Mouse (Mus musculus) liver, adult (tissue): ENCODE data around the gene Mrps21.

Experiments used
- GATA4 ChIP-seq: IDR thresholded peaks from 2 replicates; pipeline ENCODE4 v1.6.1; 2014; ENCODE audit warnings: mild to moderate bottlenecking, low read length; ENCODE audit not compliant: insufficient replicate concordance

Mrps21 gene

DNA sequence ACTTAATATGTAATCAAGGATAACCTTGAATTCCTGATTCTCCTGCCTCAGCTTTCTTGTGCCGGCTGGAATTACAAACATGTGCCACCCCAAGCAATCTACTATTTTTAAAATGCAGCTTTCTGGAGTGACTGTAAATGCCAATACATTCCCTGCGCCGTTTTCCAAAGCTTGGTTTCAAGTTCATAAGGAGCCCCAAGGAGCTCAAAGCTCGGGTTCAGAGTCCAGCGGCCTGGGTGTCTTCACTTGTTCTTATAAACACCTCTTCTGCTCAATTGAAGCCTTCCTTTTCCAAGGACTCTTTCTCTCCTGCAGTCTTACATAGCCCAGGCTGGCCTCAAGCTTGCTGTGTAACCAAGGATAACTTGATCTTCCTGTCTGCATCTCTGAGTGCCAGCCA, 5.2 kb downstream of the Mrps21 start:
- TF ChIP-seq GATA4, result no peak

DNA sequence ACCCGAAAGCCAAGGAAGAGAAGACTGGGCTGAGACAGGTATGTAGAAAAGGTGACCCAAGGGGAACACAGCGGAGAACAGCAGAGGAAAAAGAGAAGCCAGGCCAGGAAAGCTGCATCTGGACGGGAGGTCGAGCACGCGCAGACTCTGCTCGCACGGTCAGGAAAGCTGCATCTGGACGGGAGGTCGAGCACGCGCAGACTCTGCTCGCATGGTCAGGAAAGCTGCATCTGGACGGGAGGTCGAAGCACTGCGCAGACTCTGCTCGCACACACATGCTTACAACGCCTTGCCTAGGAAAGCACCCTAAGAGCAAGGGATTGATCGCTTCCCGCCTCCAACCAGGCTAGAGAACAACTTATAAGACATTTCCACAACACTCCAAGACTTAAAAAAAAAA, 5.7 kb downstream of the Mrps21 start:
- TF ChIP-seq GATA4, result no peak

DNA sequence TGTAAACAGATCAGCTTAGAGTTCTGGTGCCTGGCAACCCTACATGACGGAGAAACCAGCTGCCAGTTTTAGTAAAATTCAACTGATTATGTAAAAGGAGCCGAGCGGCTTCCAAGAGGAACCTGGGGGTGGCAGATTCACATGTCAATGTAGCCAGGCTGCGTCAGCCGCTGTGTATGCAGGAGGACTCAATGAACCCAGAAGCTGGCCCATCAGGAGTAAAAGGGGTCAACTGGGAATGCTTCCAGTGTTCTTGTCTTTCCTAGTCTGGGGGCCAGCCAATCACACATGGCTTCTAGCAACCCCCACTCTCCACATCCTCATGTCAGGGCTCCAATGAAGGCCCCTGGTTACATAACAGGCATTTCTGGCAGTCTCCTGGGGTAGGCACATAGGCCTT, 6.3 kb downstream of the Mrps21 start:
- TF ChIP-seq GATA4, result no peak

DNA sequence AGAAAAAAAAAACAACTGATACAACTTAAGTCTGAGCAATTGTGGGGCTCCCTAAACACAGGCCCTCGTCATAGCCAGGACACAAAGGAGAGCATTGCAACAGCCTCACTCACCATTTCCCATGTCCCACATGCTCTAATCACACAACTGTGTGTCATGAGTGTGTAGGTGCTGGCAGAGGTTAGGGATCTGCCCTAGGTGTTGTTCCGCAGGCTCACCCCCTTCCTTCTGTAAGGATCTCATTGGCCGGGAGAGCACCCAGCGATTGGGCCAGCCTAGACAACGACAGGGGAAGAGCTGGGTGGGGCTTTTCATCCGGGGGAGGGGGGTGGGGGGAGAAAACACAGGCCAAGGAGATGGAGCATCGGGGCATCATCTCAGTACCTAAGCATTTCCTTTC, 7.7 kb downstream of the Mrps21 start:
- no peak for TF ChIP-seq GATA4

DNA sequence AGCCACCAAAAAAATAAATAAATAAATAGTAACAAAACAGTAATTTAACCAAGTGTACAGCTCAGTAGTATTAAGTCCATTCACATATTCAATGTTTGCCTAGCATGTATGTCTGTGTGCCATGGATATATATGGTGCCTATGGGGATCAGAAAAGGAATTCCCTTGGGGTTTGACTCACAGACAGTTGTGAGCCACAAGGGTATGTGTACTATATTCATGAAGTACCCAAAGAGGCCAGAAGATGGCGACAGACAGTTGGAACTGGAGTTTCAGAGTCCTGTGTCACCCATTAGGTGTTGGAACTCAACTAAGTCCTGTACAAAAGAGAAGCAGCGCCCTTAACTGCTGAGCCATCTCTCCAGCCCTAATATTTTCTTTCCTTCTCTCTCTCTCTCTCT, 9.5 kb downstream of the Mrps21 start:
- no peak for TF ChIP-seq GATA4

DNA sequence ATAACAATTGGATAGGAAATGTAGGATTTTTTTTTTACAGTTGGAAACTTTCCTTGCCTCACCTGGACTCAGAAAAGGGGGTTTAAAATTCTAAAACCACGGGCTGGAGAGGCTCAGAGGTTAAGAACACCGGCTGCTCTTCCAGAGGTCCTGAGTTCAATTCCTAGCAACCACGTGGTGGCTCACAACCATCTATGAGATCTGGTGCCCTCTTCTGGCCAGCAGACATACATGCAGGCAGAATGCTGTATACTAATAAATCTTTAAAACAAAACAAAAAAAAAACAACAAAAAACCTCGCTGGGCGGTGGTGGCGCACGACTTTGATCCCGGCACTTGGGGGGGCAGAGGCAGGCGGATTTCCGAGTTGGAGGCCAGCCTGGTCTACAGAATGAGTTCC, 10.1 kb downstream of the Mrps21 start:
- TF ChIP-seq GATA4, result no peak

DNA sequence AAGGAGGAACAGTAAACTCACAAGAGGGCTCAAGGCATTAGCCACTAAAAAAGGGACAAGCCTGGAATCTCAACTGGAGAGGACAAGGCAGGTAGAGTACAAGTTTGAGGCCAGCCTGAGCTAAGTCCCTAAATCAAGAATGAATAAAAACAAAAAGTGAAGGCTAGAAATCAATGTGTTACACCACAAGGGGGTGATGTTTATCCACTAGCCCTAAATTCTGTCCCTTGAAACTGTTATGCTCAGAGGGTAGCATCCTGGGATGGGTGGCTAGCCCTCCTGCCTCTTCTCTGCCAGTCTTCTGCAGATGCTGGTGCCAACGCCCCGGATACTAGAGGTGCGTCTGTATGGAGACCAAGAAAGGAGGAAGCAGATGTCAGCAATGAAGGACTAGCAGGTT, 11.0 kb downstream of the Mrps21 start:
- no peak for TF ChIP-seq GATA4

DNA sequence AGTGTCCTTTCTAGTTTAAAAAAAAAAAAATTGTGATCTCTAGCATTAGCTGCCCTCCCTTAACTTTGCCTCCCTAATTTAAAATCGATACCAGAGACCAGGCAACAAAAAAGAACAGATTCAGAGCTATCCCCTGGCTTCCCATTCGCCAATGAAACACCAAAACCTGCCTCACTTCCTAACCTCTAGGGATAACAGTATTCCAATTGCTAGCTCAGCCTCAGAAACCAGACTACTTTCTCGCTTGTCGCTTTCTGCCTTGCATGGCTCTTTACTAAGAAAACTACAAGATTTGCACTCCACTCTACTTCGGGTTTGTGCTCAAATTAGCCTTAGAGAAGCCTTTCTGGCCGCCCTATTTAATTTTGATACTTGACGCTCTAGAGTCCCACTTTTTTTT, 15.2 kb downstream of the Mrps21 start:
- no peak for TF ChIP-seq GATA4

DNA sequence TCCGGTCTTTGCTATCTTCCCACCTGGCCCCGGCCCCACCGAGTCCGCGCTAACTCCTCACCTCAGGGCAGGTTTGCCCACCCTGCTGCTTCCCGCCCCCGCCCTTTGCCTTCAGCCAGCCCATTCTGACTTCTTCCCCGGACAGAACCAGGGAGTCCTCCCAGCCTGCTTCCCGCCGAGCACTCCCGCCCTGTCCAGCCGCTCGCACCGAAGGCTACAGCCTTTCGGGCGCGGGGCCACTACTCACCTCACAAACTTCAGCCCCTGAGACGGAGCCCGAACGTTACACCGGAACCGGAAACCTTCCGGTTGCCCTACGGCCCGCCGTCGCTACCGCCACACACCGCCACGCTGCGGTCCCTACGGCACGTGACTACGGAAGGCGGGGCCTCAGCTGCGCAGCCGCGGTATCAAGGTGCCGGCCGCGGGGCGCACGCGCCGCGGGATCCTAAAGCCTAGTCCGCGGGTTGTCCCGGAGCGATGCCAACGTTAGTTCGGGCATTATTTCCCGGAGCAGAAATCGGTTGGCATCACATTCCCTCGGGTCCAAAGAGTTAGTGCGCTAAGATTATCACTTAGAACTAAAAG, 15.7 kb downstream of the Mrps21 start, which contains the start of gene Prpf3:
TSS of gene Prpf3 (minus strand) at position 384 of the 588 bp plus-strand sequence.
- peak; percentile 50; the same call in 1 of the 2 replicates for TF ChIP-seq GATA4

DNA sequence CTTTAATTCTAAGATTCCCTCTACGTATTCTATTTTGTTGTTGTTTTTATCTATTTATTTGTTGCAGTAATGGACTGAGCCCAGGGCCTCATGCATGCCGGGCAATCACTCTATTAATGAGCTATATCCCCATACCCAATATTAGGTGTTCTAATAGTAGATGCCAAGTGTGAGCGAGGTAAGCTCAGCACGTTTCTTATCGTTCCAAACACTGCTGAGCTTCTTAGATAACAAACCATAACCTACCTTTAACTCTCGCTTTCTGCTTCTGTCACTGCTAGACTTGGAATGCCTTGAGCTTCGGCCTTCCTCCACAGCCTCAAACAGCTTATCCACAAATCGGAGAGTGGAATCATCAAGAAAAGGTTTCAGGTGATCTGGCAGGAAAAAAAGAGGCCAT, 20.0 kb downstream of the Mrps21 start:
- no peak for TF ChIP-seq GATA4

DNA sequence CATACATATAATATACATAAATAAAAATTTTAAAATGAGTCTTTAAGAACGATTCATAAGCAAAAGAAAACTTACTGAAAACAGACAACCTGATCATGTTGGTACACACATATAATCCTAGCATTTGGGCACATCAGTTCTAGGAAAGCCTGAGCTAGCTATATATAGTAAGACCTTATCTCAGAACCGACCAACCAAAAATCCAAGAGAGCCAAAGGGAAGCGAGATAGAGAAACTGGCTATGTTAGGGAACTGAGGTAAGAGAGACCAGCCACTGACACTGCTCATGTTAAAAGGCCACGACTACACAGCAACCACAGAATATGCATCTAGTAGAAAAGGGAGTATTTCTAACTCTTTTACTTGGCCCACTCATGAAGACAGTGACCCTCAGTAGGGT, 20.7 kb downstream of the Mrps21 start:
- TF ChIP-seq GATA4, result no peak

DNA sequence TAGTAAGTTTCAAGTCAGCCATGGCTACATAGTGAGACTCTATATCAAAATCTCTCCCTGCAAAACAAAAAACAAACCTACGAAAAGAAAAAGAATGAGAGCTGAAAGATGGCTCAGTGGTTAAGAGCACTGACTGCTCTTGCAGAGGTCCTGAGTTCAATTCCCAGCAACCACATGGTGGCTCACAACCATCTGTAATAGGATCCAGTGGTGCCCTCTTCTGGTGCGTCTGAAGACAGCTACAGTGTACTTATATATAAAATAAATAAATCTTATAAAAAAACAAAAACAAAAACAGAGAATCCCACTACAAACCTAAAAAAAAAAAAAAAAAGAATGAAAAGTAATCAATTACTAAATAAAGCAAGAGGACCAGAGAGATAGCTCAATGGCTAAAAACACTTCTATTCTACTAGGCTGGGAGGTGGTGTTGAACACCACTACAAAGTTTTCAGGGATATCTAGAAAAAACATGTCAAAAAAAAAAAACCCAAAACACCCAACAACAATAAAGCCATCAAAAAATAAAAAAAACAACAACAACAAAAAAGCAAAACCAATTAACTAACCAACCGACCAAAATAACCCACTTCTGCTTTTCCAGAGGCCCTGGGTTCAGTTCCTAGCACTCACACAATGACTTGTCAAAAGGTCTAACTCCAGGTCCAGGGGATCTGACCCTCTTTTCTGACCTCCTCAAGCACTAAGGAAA, 28.7 kb downstream of the Mrps21 start:
- TF ChIP-seq GATA4, result no peak

DNA sequence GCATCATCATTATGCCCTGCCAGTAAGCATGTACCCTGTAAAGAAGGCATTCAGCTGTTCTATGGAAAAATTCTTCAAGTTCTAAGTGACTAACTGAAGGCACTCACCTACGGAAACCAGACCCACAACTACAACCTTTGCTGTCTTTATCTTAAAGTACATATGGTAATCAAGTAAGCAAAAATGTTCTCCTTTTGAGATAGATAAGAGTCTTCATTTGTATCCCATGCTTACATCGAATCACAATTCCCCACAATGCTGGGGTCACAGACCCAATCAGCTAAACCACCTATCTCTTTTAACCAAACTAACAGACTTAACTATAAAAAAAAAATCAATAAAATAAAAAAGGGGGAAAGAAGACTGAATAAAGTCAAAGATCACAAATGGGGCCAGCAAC, 32.1 kb downstream of the Mrps21 start:
- TF ChIP-seq GATA4, result no peak

DNA sequence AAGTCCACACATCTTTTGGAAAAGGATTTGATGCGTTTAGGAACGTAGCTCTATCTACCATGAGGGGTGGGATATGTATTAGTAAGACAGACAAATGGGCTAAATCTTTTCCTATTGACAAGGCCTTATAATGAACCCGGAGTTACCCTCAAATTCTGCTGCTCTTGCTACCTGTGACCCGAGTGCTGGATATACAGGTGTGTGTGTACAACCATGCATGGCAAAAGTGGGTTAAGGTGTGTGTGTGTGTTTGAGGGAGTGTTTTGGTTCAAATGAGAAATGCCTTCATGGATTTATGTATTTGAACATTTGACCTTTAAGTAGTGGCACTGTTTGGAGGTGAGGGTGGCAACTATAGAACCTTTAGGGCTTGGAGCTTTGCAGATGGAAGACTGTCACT, 42.3 kb downstream of the Mrps21 start:
- TF ChIP-seq GATA4, result no peak

DNA sequence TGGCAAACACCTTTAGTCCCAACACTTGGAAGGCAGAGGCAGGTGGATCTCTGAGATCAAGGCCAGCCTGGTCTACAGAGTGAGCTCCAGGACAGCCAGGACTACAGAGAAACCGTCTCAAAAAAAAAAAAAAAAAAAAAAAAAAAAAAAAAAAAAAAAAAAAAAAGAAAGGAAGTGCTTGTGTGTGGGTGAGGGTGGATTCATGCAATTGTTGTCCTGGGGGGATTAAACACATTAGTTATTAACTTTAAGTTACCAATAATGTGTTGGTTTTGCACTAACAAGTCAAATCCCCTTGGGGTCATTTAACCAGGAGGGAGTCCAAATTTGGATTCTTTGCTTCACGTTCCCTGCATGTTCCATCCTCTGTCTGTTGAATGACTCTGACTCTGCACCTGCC, 45.0 kb downstream of the Mrps21 start:
- no peak for TF ChIP-seq GATA4

DNA sequence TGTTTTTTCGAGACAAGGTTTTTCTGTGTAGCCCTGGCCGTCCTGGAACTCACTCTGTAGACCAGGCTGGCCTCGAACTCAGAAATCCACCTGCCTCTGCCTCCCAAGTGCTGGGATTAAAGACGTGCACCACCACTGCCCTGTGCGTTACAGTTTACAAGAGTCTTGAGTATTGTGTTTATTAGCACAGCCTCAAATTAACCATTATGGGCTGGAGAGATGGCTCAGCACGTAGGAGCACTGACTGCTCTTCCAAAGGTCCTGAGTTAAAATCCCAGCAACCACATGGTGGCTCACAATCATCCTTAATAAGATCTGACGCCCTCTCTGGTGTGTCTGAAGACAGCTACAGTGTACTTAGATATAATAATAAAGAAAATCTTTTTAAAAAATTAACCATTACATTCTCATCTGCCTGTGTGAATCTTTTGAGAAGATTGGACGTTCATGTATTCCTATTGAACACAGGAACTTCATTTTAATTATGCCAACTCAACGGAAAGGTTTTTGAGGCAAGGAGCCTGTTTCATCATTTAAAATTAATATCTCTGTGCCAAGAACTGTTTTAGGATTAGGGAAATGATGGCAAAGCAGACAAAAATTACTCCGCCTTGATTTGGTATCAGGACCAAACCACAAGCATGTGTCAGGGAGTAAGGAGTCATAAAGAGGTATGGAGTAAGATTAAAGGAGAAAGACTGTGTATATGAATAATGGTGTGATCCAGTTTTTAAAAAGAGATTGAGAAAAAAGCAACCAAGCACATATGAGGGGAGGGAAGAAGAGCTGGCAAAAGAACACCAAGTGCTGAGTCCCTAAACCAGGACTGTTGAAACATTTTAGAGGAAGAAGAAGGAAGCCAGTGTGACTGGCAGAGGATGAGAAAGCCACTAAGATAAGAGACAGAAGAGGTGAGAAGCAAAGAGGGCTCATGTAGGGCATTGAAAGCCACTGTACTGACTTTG, 51.0 kb downstream of the Mrps21 start:
- TF ChIP-seq GATA4, result no peak
